Mouse (Mus musculus): ENCODE data around the gene Zfp78. TPM values are rescaled to one million over a fixed set of nuclear protein-coding genes. Genes with fewer than 3 reads are reported as not detected.

Gene Zfp78
- polyA plus RNA-seq, 1 experiment from 2014 or later, result 1.1 TPM

DNA sequence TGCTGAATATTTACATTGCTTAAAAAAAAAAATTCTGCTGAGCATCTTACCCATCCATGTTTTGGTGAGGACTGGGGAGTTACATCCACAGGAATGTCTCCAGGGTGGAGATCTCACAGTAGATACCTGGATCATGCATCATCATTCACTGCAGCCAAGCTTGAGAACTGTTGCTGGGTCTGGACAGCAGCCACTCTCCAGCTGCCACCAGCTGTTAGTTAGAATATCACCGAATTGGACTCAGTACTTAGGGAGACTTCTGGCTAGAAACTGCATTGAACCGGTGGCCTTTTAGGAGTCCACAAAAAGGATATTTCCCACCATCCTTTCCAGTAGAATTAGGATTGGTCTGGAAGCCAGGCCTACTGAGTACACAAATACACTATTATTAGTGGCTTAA is 5.0 kb upstream of the Zfp78 start:
- WGBS, result 57% methylated on average over 2 of the region's 2 CpGs
- no peak overlapping the region for H3K4me3 ChIP-seq (ENCODE audit: low read depth, low read length)
- H3K4me1 ChIP-seq (replicated peaks; ENCODE audit: control insufficient read depth, insufficient read depth, low read length), result no peaks in the 10 kb centered on the region
- no peak overlapping the region for H3K27ac ChIP-seq (ENCODE audit: low read depth, low read length)
- TF ChIP-seq CTCF (IDR thresholded peaks at IDR 0.05; ENCODE audit: low read depth), result no peak
- no peaks in the 10 kb centered on the region for H3K36me3 ChIP-seq (ENCODE audit: control insufficient read depth, insufficient read depth)
- H3K9ac ChIP-seq (ENCODE audit: low read depth, low read length), result no peak overlapping the region
- H3K4me2 ChIP-seq (replicated peaks; ENCODE audit: low read depth), result no peak overlapping the region
- ATAC-seq, result no peak
- H3K27me3 ChIP-seq (replicated peaks; ENCODE audit: control insufficient read depth, insufficient read depth, low read length), result no peaks in the 10 kb centered on the region
- H3K9me3 ChIP-seq (ENCODE audit: control insufficient read depth), result no peaks in the 10 kb centered on the region

- Histone ChIP-seq H3K4me2 (replicated peaks; ENCODE audit: low read depth) (no peak overlapping the region), H3K4me3 (ENCODE audit: low read depth, low read length) (no peak overlapping the region), H3K4me1 (replicated peaks; ENCODE audit: control insufficient read depth, insufficient read depth, low read length) (no peaks in the 10 kb centered on the region), H3K36me3 (ENCODE audit: control insufficient read depth, insufficient read depth) (no peaks in the 10 kb centered on the region), H3K27ac (ENCODE audit: low read depth, low read length) (no peak overlapping the region), H3K9ac (ENCODE audit: low read depth, low read length) (no peak overlapping the region), H3K27me3 (replicated peaks; ENCODE audit: control insufficient read depth, insufficient read depth, low read length) (no peaks in the 10 kb centered on the region), H3K9me3 (ENCODE audit: control insufficient read depth) (no peaks in the 10 kb centered on the region)
- TF ChIP-seq CTCF (IDR thresholded peaks at IDR 0.05; ENCODE audit: low read depth), result peak; percentile 77
- 49% methylated on average over 10 of the region's 10 CpGs for WGBS
- ATAC-seq, result no peak
Observed at GRCm38 (mm10) chr7:6358937-6359590, 4.0 kb upstream of the Zfp78 start.

DNA sequence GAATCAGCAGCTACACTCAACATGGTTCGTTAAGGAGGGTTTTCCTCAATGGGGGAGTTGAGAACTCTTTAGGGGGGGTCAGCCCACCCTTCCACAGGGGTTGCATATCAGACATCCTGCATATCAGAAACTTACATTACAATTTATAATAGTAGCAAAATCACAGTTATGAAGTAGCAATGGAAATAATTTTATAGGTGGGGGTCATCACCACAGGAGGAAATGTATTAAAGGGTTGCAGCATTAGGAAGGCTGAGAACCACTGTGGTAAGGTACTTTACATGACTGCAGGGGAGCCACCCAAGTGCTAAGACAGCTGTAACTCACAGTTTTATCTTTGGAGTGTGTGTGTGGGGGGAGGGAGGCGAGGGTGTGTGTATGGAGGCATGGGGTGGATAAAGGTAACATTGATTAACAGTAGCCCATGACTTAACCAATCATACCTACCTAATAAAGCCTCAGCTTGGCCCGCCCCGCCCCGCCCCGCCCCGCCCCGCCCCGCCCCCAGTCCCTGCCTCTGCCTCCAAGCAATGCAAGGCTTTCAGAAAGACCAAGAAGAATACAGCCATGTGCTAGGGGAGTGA is 2.5 kb upstream of the Zfp78 start:
- WGBS, result 11% methylated on average over 9 of the region's 9 CpGs
- ATAC-seq, result no peak

DNA sequence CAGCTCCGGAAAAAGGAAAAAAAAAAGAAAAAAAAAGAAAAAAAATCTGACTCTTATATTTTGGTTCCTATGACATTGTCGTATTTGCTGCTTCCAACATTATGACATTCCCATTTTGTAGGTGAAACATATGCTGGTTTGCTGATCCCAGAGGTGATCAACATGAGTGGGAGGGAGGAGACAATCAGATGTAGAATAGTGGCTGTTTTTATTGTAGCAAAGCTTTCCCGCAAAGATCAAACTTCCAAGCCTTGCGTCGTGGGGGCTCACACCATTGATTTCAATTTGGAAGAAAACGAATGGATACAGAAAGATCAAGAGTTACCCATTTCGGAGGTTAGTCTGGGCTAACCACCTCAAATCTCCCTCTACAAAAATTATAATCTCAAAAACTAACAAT is 1.3 kb upstream of the Zfp78 start:
- Histone ChIP-seq H3K4me1 (replicated peaks; ENCODE audit: control insufficient read depth, insufficient read depth, low read length) (no peaks in the 10 kb centered on the region), H3K9me3 (ENCODE audit: control insufficient read depth) (no peaks in the 10 kb centered on the region), H3K27ac (ENCODE audit: low read depth, low read length) (no peak overlapping the region), H3K9ac (ENCODE audit: low read depth, low read length) (peak overlapping the region; percentile 50), H3K36me3 (ENCODE audit: control insufficient read depth, insufficient read depth) (no peaks in the 10 kb centered on the region), H3K27me3 (replicated peaks; ENCODE audit: control insufficient read depth, insufficient read depth, low read length) (no peaks in the 10 kb centered on the region), H3K4me3 (ENCODE audit: low read depth, low read length) (peak overlapping the region; percentile 50), H3K4me2 (replicated peaks; ENCODE audit: low read depth) (peak overlapping the region; percentile 71)
- no peak for ATAC-seq
- 21% methylated on average over 7 of the region's 7 CpGs for WGBS
- TF ChIP-seq CTCF (IDR thresholded peaks at IDR 0.05; ENCODE audit: low read depth), result no peak

More for the DNA sequence above, 2.5 kb upstream of the Zfp78 start:
- Histone ChIP-seq H3K27ac (ENCODE audit: low read depth, low read length) (no peak overlapping the region), H3K4me2 (replicated peaks; ENCODE audit: low read depth) (no peak overlapping the region), H3K9me3 (ENCODE audit: control insufficient read depth) (no peaks in the 10 kb centered on the region), H3K9ac (ENCODE audit: low read depth, low read length) (no peak overlapping the region), H3K4me1 (replicated peaks; ENCODE audit: control insufficient read depth, insufficient read depth, low read length) (no peaks in the 10 kb centered on the region), H3K36me3 (ENCODE audit: control insufficient read depth, insufficient read depth) (no peaks in the 10 kb centered on the region), H3K4me3 (ENCODE audit: low read depth, low read length) (no peak overlapping the region), H3K27me3 (replicated peaks; ENCODE audit: control insufficient read depth, insufficient read depth, low read length) (no peaks in the 10 kb centered on the region)
- TF ChIP-seq CTCF (IDR thresholded peaks at IDR 0.05; ENCODE audit: low read depth), result no peak

GRCm38 (mm10) chr7:6362268-6363046 is 623 bp upstream of the Zfp78 start:
- Histone ChIP-seq H3K4me1 (replicated peaks; ENCODE audit: control insufficient read depth, insufficient read depth, low read length) (no peaks in the 10 kb centered on the region), H3K9ac (ENCODE audit: low read depth, low read length) (peak overlapping the region; percentile 50), H3K9me3 (ENCODE audit: control insufficient read depth) (no peaks in the 10 kb centered on the region), H3K27me3 (replicated peaks; ENCODE audit: control insufficient read depth, insufficient read depth, low read length) (no peaks in the 10 kb centered on the region), H3K27ac (ENCODE audit: low read depth, low read length) (no peak overlapping the region), H3K36me3 (ENCODE audit: control insufficient read depth, insufficient read depth) (no peaks in the 10 kb centered on the region), H3K4me3 (ENCODE audit: low read depth, low read length) (peak overlapping the region; percentile 50), H3K4me2 (replicated peaks; ENCODE audit: low read depth) (peak overlapping the region; percentile 74)
- ATAC-seq, result peak; percentile 95
- TF ChIP-seq CTCF (IDR thresholded peaks at IDR 0.05; ENCODE audit: low read depth), result no peak
- 2% methylated on average over 38 of the region's 38 CpGs for WGBS

DNA sequence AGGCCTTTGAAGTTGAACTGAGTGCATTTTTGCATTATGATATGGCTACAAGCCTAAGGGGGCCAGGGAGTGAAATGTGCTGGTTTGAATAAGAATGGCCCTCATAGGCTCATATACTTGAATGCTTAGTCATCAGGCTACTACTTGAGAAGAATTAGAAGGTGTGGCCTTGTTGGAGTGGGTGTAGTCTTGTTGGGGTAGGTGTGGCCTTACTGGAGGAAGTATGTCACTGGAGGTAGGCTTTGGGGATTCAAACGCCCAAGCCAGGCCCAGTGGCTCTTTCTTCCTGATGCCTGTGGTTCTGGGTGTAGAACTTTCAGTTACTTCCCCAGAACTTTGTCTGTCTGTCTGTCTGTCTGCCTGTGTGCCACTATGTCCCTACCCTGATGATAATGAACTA is 1.7 kb downstream of the Zfp78 start:
- Histone ChIP-seq H3K27ac (ENCODE audit: low read depth, low read length) (no peak overlapping the region), H3K4me3 (ENCODE audit: low read depth, low read length) (no peak overlapping the region), H3K4me2 (replicated peaks; ENCODE audit: low read depth) (no peak overlapping the region), H3K9me3 (ENCODE audit: control insufficient read depth) (no peaks in the 10 kb centered on the region), H3K27me3 (replicated peaks; ENCODE audit: control insufficient read depth, insufficient read depth, low read length) (no peaks in the 10 kb centered on the region), H3K36me3 (ENCODE audit: control insufficient read depth, insufficient read depth) (no peaks in the 10 kb centered on the region), H3K9ac (ENCODE audit: low read depth, low read length) (no peak overlapping the region), H3K4me1 (replicated peaks; ENCODE audit: control insufficient read depth, insufficient read depth, low read length) (no peaks in the 10 kb centered on the region)
- no peak for ATAC-seq
- TF ChIP-seq CTCF (IDR thresholded peaks at IDR 0.05; ENCODE audit: low read depth), result no peak
- 56% methylated on average over 1 of the region's 1 CpGs for WGBS

Data from intestine, postnatal 0 days (tissue).